Comparison of ENCODE assay signal across 13 mouse cellular contexts in the genomic region with DNA sequence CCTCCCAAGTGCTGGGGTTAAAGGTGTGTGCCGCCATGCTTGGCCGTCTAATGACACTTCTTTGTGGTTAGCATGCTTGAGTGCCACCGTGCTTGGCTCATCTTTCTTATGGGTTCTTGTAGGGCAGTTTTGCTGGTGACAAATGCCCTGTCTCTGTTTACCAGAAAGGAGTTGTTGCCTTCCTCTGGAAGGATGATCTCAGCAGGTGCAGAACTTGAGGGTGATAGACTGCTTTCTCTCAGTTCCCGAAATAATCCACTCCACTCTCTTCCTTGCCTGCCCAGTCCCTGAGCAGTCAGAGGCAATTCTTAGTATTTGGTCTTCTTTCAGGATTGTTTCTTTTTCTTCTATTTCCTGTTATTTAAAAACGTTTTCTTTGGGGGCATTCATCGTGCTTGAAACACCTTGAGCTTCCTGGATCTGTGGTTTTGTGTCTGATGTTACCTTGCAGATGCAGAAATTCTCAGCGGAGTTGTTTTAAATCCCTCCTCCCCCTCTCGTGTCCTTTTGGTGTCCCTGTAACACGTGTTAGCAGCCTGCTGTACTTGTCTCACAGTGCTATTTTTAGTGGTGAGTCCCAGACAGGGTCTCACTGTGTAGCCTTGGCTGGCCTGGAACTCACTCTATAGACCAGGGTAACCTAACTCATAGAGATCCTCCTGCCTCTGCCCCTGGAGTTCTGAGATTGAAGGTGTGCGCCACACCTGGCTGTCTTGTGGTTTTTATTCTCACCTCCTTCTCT. TPM values are rescaled to one million over a fixed set of nuclear protein-coding genes. Genes with fewer than 3 reads are reported as not detected.
A peak's percentile ranks its signal among the peaks of the same experiment; 100 is the strongest.
DNase-seq lines count a peak whose midpoint lies in the region; ATAC-seq and TF ChIP-seq lines count a peak whose summit lies in the region.
"Had no signal": no experiment of that assay in that cellular context is flagged by ENCODE, and none has a peak within 500 bp of the region (broad histone marks: within the 10 kb centered on the region; RNA-seq: fewer than 3 reads in every experiment).

No protein-coding gene starts in this region.

- no peak overlapping the region for H3K9ac ChIP-seq in kidney, postnatal 0 days (ENCODE audit: low read depth, low read length)
- H3K9ac ChIP-seq in kidney, embryonic 14.5 days (ENCODE audit: low read depth, low read length): no peak overlapping the region
- H3K9ac ChIP-seq: limb, embryonic 15.5 days had no signal

- no peak overlapping the region for H3K27ac ChIP-seq in kidney, postnatal 0 days
- H3K27ac ChIP-seq in kidney, embryonic 14.5 days (ENCODE audit: low read depth, low read length): no peak overlapping the region
- H3K27ac ChIP-seq: left cerebral cortex, adult 2 months; limb, embryonic 15.5 days had no signal

- no peak overlapping the region for H3K4me3 ChIP-seq in kidney, postnatal 0 days (replicated peaks; ENCODE audit: low read depth, low read length)
- no peak overlapping the region for H3K4me3 ChIP-seq in kidney, embryonic 14.5 days (ENCODE audit: low read length)
- H3K4me3 ChIP-seq: left cerebral cortex, adult 2 months; limb, embryonic 15.5 days had no signal

- TF ChIP-seq CTCF in kidney, postnatal 0 days (IDR thresholded peaks at IDR 0.05; ENCODE audit: low read depth): no peak

- H3K36me3 ChIP-seq in kidney, postnatal 0 days (ENCODE audit: insufficient read depth, low read length): no peaks in the 10 kb centered on the region
- no peaks in the 10 kb centered on the region for H3K36me3 ChIP-seq in kidney, embryonic 14.5 days (ENCODE audit: control insufficient read depth, insufficient read depth, low read length)
- H3K36me3 ChIP-seq: limb, embryonic 15.5 days had no signal

- no peaks in the 10 kb centered on the region for H3K27me3 ChIP-seq in kidney, postnatal 0 days (ENCODE audit: insufficient read depth, low read length)
- H3K27me3 ChIP-seq in kidney, embryonic 14.5 days (ENCODE audit: control insufficient read depth, insufficient read depth, low read length): no peaks in the 10 kb centered on the region
- H3K27me3 ChIP-seq: limb, embryonic 15.5 days had no signal

- WGBS in kidney, postnatal 0 days: 46% methylated on average over 10 of the region's 10 CpGs
- 60% methylated on average over 10 of the region's 10 CpGs for WGBS in kidney, embryonic 14.5 days

- peak; percentile 52 for DNase-seq in kidney, postnatal 0 days (ENCODE audit: low spot score)
- peak; percentile 84 for DNase-seq in T-cell, adult 2 months (ENCODE audit: low spot score)
- peak; percentile 55 for DNase-seq in induced T-regulatory cell, adult 2 months (ENCODE audit: low read depth)
- DNase-seq in thymus, postnatal 4 days: peak; percentile 51
- no peak for DNase-seq in frontal cortex, adult 2 months (ENCODE audit: extremely low spot score in 1 of 2, low spot score in 1 of 2)
- DNase-seq in yolk sac, embryonic 10.5 days (ENCODE audit: low spot score): no peak
- DNase-seq: adrenal gland, postnatal 36 days; gastrocnemius, postnatal 36 days; lung, adult 2 months had no signal

- no peaks in the 10 kb centered on the region for H3K9me3 ChIP-seq in kidney, postnatal 0 days (replicated peaks; ENCODE audit: low read length)
- no peaks in the 10 kb centered on the region for H3K9me3 ChIP-seq in kidney, embryonic 14.5 days (ENCODE audit: control insufficient read depth, low read length)
- H3K9me3 ChIP-seq: limb, embryonic 15.5 days had no signal

- no peaks in the 10 kb centered on the region for H3K4me1 ChIP-seq in kidney, postnatal 0 days (replicated peaks; ENCODE audit: insufficient read depth, low read length)
- peaks cover 15% of the 10 kb centered on the region for H3K4me1 ChIP-seq in kidney, embryonic 14.5 days (ENCODE audit: control insufficient read depth, insufficient read depth, low read length)

- no peak for ATAC-seq in kidney, postnatal 0 days (replicated peaks; ENCODE audit: low FRiP score, low read depth)
- ATAC-seq in kidney, embryonic 14.5 days (ENCODE audit: low FRiP score, low TSS enrichment): no peak
- ATAC-seq: forebrain, embryonic 14.5 days had no signal

- no peak overlapping the region for H3K4me2 ChIP-seq in kidney, postnatal 0 days (ENCODE audit: low read length)
- H3K4me2 ChIP-seq in kidney, embryonic 14.5 days (replicated peaks; ENCODE audit: low read depth, low read length): no peak overlapping the region
- H3K4me2 ChIP-seq: limb, embryonic 15.5 days had no signal

RNA-seq across cellular contexts. Expression of a gene that starts 29.3 kb away (rescaled TPM):
- 5.1 and 5.3 TPM in 2 replicates for polyA plus RNA-seq in kidney, postnatal 0 days (2015; fragmentation: Nextera tagmentation; extraction: Ambion mirVana)
- 7.2 and 9.6 TPM in 2 replicates for polyA plus RNA-seq in kidney, embryonic 14.5 days (2014; fragmentation: Nextera tagmentation; extraction: Ambion mirVana)
- 30.9 and 33.7 TPM in 2 replicates for polyA plus RNA-seq in frontal cortex, adult 2 months (2012; rRNA removed)

RNA-seq across cellular contexts. Expression of a gene that starts 35.3 kb away (rescaled TPM):
- 11.1 and 12.2 TPM in 2 replicates for polyA plus RNA-seq in kidney, postnatal 0 days (2015; fragmentation: Nextera tagmentation; extraction: Ambion mirVana)
- polyA plus RNA-seq in kidney, embryonic 14.5 days (2014; fragmentation: Nextera tagmentation; extraction: Ambion mirVana): 10.9 and 11.0 TPM in 2 replicates
- 2.1 and 2.8 TPM in 2 replicates for polyA plus RNA-seq in frontal cortex, adult 2 months (2012; rRNA removed)

Comparison
In these comparisons a context has a peak if more than half of its experiments do, and no peak if none do; other contexts are left out.
1. DNase-seq: peak in kidney, postnatal 0 days (single experiment), T-cell, adult 2 months (single experiment), induced T-regulatory cell, adult 2 months (single experiment) and thymus, postnatal 4 days (single experiment); none in frontal cortex, adult 2 months (0 of 2) and yolk sac, embryonic 10.5 days (single experiment).